Mouse (Mus musculus): ENCODE results near the gene Pigq. TPM values are rescaled to one million over a fixed set of nuclear protein-coding genes. Genes with fewer than 3 reads are reported as not detected.
A peak's percentile ranks its signal among the peaks of the same experiment; 100 is the strongest.

Gene Pigq
- total RNA-seq, 2 experiments from 2014 or later, result 116 to 118 TPM

GRCm38 (mm10) chr17:25942597-25943151 lies 2.1 kb downstream of the Pigq start:
- DNase-seq (ENCODE audit: low spot score in 2 of 2), result no peak
- intact Hi-C loops (cut with DNase I), result no loop called here

- intact Hi-C loops (cut with DNase I), result no loop called here
- DNase-seq (ENCODE audit: low spot score in 2 of 2), result peak; percentile 75 to 77
Measured at GRCm38 (mm10) chr17:25941511-25942241, 3.1 kb downstream of the Pigq start.

GRCm38 (mm10) chr17:25934526-25934925 lies 10.2 kb downstream of the Pigq start:
- intact Hi-C loops (cut with DNase I), result no loop called here
- DNase-seq (ENCODE audit: low spot score in 2 of 2), result no peak

GRCm38 (mm10) chr17:25925348-25925747 lies 19.4 kb downstream of the Pigq start:
- DNase-seq (ENCODE audit: low spot score in 2 of 2), result peak in 1 of 2 experiments; percentile 44
- intact Hi-C loops (cut with DNase I), result no loop called here

- no peak for DNase-seq (ENCODE audit: low spot score in 2 of 2)
- intact Hi-C loops (cut with DNase I), result no loop called here
Measured at GRCm38 (mm10) chr17:25922120-25922519, 22.6 kb downstream of the Pigq start.

- intact Hi-C loops (cut with DNase I), result loop anchor here (2.0 kb wide), 1 partner anchor 65 kb away; the partner anchor contains the start of gene Capn15
- peak; percentile 100 for DNase-seq (ENCODE audit: low spot score in 2 of 2)
Measured at GRCm38 (mm10) chr17:25919786-25920642, 24.7 kb downstream of the Pigq start.

- peak in 1 of 2 experiments; percentile 53 for DNase-seq (ENCODE audit: low spot score in 2 of 2)
- intact Hi-C loops (cut with DNase I), result loop anchor here (2.0 kb wide), 1 partner anchor 66 kb away; the partner anchor contains the start of gene Capn15
Measured at GRCm38 (mm10) chr17:25919144-25919785, 25.5 kb downstream of the Pigq start, which contains the start of gene Rab40c. TSS of gene Rab40c (minus strand) at chr17:25919727.

GRCm38 (mm10) chr17:25918037-25918750 lies 26.5 kb downstream of the Pigq start:
- DNase-seq (ENCODE audit: low spot score in 2 of 2), result no peak
- intact Hi-C loops (cut with DNase I), result loop anchor here (2.0 kb wide), 1 partner anchor 67 kb away; the partner anchor contains the start of gene Capn15

- intact Hi-C loops (cut with DNase I), result no loop called here
- no peak for DNase-seq (ENCODE audit: low spot score in 2 of 2)
Measured at GRCm38 (mm10) chr17:25916931-25917647, 27.6 kb downstream of the Pigq start.

- no peak for DNase-seq (ENCODE audit: low spot score in 2 of 2)
- intact Hi-C loops (cut with DNase I), result no loop called here
Measured at GRCm38 (mm10) chr17:25914295-25914694, 30.4 kb downstream of the Pigq start.

GRCm38 (mm10) chr17:25913877-25914275 lies 30.9 kb downstream of the Pigq start:
- DNase-seq (ENCODE audit: low spot score in 2 of 2), result no peak
- intact Hi-C loops (cut with DNase I), result no loop called here

GRCm38 (mm10) chr17:25913186-25913876 lies 31.4 kb downstream of the Pigq start:
- intact Hi-C loops (cut with DNase I), result no loop called here
- DNase-seq (ENCODE audit: low spot score in 2 of 2), result peak; percentile 59 to 91

GRCm38 (mm10) chr17:25911816-25912215 lies 32.9 kb downstream of the Pigq start:
- peak in 1 of 2 experiments; percentile 26 for DNase-seq (ENCODE audit: low spot score in 2 of 2)
- intact Hi-C loops (cut with DNase I), result no loop called here

- DNase-seq (ENCODE audit: low spot score in 2 of 2), result peak in 1 of 2 experiments; percentile 55
- intact Hi-C loops (cut with DNase I), result no loop called here
Measured at GRCm38 (mm10) chr17:25907640-25908039, 37.1 kb downstream of the Pigq start.

- intact Hi-C loops (cut with DNase I), result no loop called here
- DNase-seq (ENCODE audit: low spot score in 2 of 2), result no peak
Measured at GRCm38 (mm10) chr17:25903061-25903460, 41.7 kb downstream of the Pigq start.

- intact Hi-C loops (cut with DNase I), result no loop called here
- DNase-seq (ENCODE audit: low spot score in 2 of 2), result no peak
Measured at GRCm38 (mm10) chr17:25900193-25900592, 44.5 kb downstream of the Pigq start.

GRCm38 (mm10) chr17:25895891-25896290 lies 48.8 kb downstream of the Pigq start:
- DNase-seq (ENCODE audit: low spot score in 2 of 2), result no peak
- intact Hi-C loops (cut with DNase I), result loop anchor here (10.0 kb wide), 1 partner anchor 199 kb away; the partner anchor contains the start of genes Decr2 and Nme4

- intact Hi-C loops (cut with DNase I), result loop anchor here (10.0 kb wide), 1 partner anchor 199 kb away; the partner anchor contains the start of genes Decr2 and Nme4
- no peak for DNase-seq (ENCODE audit: low spot score in 2 of 2)
Measured at GRCm38 (mm10) chr17:25895415-25895814, 49.3 kb downstream of the Pigq start.
